Mouse (Mus musculus): Measurements from ENCODE around the gene Uba7. TPM values are rescaled to one million over a fixed set of nuclear protein-coding genes. Genes with fewer than 3 reads are reported as not detected.
"Not testable (repeated sequence)": the region's sequence is repeated elsewhere in the genome, so short reads cannot be mapped to it uniquely, and the experiment has no call there.

Gene Uba7
- polyA plus RNA-seq, 1 experiment from 2014 or later = 8.7 TPM

- H3K4me1 ChIP-seq (replicated peaks; ENCODE audit: control insufficient read depth, insufficient read depth, low read length) = peaks cover 18% of the 10 kb centered on the region
- no peaks in the 10 kb centered on the region for H3K36me3 ChIP-seq (replicated peaks; ENCODE audit: control insufficient read depth, insufficient read depth)
- WGBS = under 1% methylated on average over 49 of the region's 50 CpGs
- H3K27me3 ChIP-seq (ENCODE audit: control insufficient read depth, insufficient read depth, low read length) = no peaks in the 10 kb centered on the region
- peak overlapping the region; percentile 97 for H3K4me3 ChIP-seq (replicated peaks; ENCODE audit: low read length)
- peak overlapping the region; percentile 97 for H3K27ac ChIP-seq
- DNase-seq (ENCODE audit: low spot score) (no peak), ATAC-seq (ENCODE audit: low FRiP score) (peak; percentile 66)
- no peaks in the 10 kb centered on the region for H3K9me3 ChIP-seq (ENCODE audit: control insufficient read depth, low read length)
- H3K4me2 ChIP-seq (replicated peaks) = peak overlapping the region; percentile 62
- H3K9ac ChIP-seq = peak overlapping the region; percentile 95
These were observed 27.6 kb downstream of the Uba7 start for GRCm38 (mm10) chr9:108002778-108003530.

GRCm38 (mm10) chr9:108003531-108003890 is 28.2 kb downstream of the Uba7 start:
- peak; percentile 54 for DNase-seq (ENCODE audit: low spot score)
- Histone ChIP-seq H3K36me3 (replicated peaks; ENCODE audit: control insufficient read depth, insufficient read depth) (no peaks in the 10 kb centered on the region), H3K9me3 (ENCODE audit: control insufficient read depth, low read length) (no peaks in the 10 kb centered on the region), H3K4me1 (replicated peaks; ENCODE audit: control insufficient read depth, insufficient read depth, low read length) (peaks cover 18% of the 10 kb centered on the region), H3K27ac (peak overlapping the region; percentile 97), H3K27me3 (ENCODE audit: control insufficient read depth, insufficient read depth, low read length) (no peaks in the 10 kb centered on the region), H3K9ac (peak overlapping the region; percentile 95), H3K4me3 (replicated peaks; ENCODE audit: low read length) (peak overlapping the region; percentile 97), H3K4me2 (replicated peaks) (peak overlapping the region; percentile 62)
- no peak for ATAC-seq (ENCODE audit: low FRiP score)
- WGBS = 14% methylated on average over 8 of the region's 8 CpGs

- ATAC-seq (ENCODE audit: low FRiP score) = no peak
- 86% methylated on average over 5 of the region's 5 CpGs for WGBS
These were observed 32.7 kb downstream of the Uba7 start for GRCm38 (mm10) chr9:108008041-108008440.

GRCm38 (mm10) chr9:108010385-108010784 is 35.1 kb downstream of the Uba7 start:
- no peak overlapping the region for H3K9ac ChIP-seq
- H3K4me3 ChIP-seq (replicated peaks; ENCODE audit: low read length) = no peak overlapping the region
- peaks cover 5% of the 10 kb centered on the region; the same call in 1 of the 2 replicates for H3K4me1 ChIP-seq (replicated peaks; ENCODE audit: control insufficient read depth, insufficient read depth, low read length)
- no peak overlapping the region for H3K27ac ChIP-seq
- ATAC-seq (ENCODE audit: low FRiP score) (no peak), DNase-seq (ENCODE audit: low spot score) (no peak)
- H3K36me3 ChIP-seq (replicated peaks; ENCODE audit: control insufficient read depth, insufficient read depth) = peaks cover 14% of the 10 kb centered on the region; the same call in 1 of the 2 replicates
- H3K9me3 ChIP-seq (ENCODE audit: control insufficient read depth, low read length) = no peaks in the 10 kb centered on the region
- no peaks in the 10 kb centered on the region for H3K27me3 ChIP-seq (ENCODE audit: control insufficient read depth, insufficient read depth, low read length)
- H3K4me2 ChIP-seq (replicated peaks) = no peak overlapping the region

More at GRCm38 (mm10) chr9:108008041-108008440, 32.7 kb downstream of the Uba7 start:
- Histone ChIP-seq H3K9me3 (ENCODE audit: control insufficient read depth, low read length) (no peaks in the 10 kb centered on the region), H3K4me1 (replicated peaks; ENCODE audit: control insufficient read depth, insufficient read depth, low read length) (peaks cover 18% of the 10 kb centered on the region), H3K4me2 (replicated peaks) (no peak overlapping the region), H3K4me3 (replicated peaks; ENCODE audit: low read length) (no peak overlapping the region), H3K9ac (no peak overlapping the region), H3K36me3 (replicated peaks; ENCODE audit: control insufficient read depth, insufficient read depth) (peaks cover 5% of the 10 kb centered on the region; the same call in 1 of the 2 replicates), H3K27me3 (ENCODE audit: control insufficient read depth, insufficient read depth, low read length) (no peaks in the 10 kb centered on the region), H3K27ac (no peak overlapping the region)
- DNase-seq (ENCODE audit: low spot score) = no peak

GRCm38 (mm10) chr9:108013577-108013976 is 38.3 kb downstream of the Uba7 start:
- ATAC-seq (ENCODE audit: low FRiP score); H3K27ac ChIP-seq: not testable (repeated sequence)
- H3K36me3 ChIP-seq (replicated peaks; ENCODE audit: control insufficient read depth, insufficient read depth) = peaks cover 23% of the 10 kb centered on the region

GRCm38 (mm10) chr9:108017127-108017526 is 41.8 kb downstream of the Uba7 start:
- Histone ChIP-seq H3K27ac (no peak overlapping the region), H3K27me3 (ENCODE audit: control insufficient read depth, insufficient read depth, low read length) (no peaks in the 10 kb centered on the region), H3K36me3 (replicated peaks; ENCODE audit: control insufficient read depth, insufficient read depth) (peaks cover 23% of the 10 kb centered on the region), H3K4me3 (replicated peaks; ENCODE audit: low read length) (no peak overlapping the region), H3K4me2 (replicated peaks) (no peak overlapping the region), H3K9me3 (ENCODE audit: control insufficient read depth, low read length) (no peaks in the 10 kb centered on the region), H3K9ac (no peak overlapping the region), H3K4me1 (replicated peaks; ENCODE audit: control insufficient read depth, insufficient read depth, low read length) (no peaks in the 10 kb centered on the region)
- DNase-seq (ENCODE audit: low spot score) (no peak), ATAC-seq (ENCODE audit: low FRiP score) (no peak)
- 89% methylated on average over 3 of the region's 3 CpGs for WGBS

More at GRCm38 (mm10) chr9:108013577-108013976, 38.3 kb downstream of the Uba7 start:
- H3K9ac ChIP-seq; H3K4me1 ChIP-seq (replicated peaks; ENCODE audit: control insufficient read depth, insufficient read depth, low read length); H3K27me3 ChIP-seq (ENCODE audit: control insufficient read depth, insufficient read depth, low read length); H3K4me3 ChIP-seq (replicated peaks; ENCODE audit: low read length); DNase-seq (ENCODE audit: low spot score); H3K4me2 ChIP-seq (replicated peaks); H3K9me3 ChIP-seq (ENCODE audit: control insufficient read depth, low read length): not testable (repeated sequence)
- WGBS = 100% methylated on average over 2 of the region's 2 CpGs

- H3K4me1 ChIP-seq (replicated peaks; ENCODE audit: control insufficient read depth, insufficient read depth, low read length) = no peaks in the 10 kb centered on the region
- no peak overlapping the region for H3K9ac ChIP-seq
- no peak overlapping the region for H3K4me2 ChIP-seq (replicated peaks)
- H3K27ac ChIP-seq = no peak overlapping the region
- no peak for ATAC-seq (ENCODE audit: low FRiP score)
- no peaks in the 10 kb centered on the region for H3K27me3 ChIP-seq (ENCODE audit: control insufficient read depth, insufficient read depth, low read length)
- DNase-seq (ENCODE audit: low spot score) = no peak
- peaks cover 25% of the 10 kb centered on the region for H3K36me3 ChIP-seq (replicated peaks; ENCODE audit: control insufficient read depth, insufficient read depth)
- H3K9me3 ChIP-seq (ENCODE audit: control insufficient read depth, low read length) = no peaks in the 10 kb centered on the region
- no peak overlapping the region for H3K4me3 ChIP-seq (replicated peaks; ENCODE audit: low read length)
- 100% methylated on average over 1 of the region's 1 CpGs for WGBS
These were observed 45.4 kb downstream of the Uba7 start for GRCm38 (mm10) chr9:108020741-108021140.

GRCm38 (mm10) chr9:108023216-108023615 is 47.9 kb downstream of the Uba7 start:
- Histone ChIP-seq H3K36me3 (replicated peaks; ENCODE audit: control insufficient read depth, insufficient read depth) (peaks cover 39% of the 10 kb centered on the region), H3K4me3 (replicated peaks; ENCODE audit: low read length) (no peak overlapping the region), H3K27ac (no peak overlapping the region), H3K4me2 (replicated peaks) (no peak overlapping the region), H3K9me3 (ENCODE audit: control insufficient read depth, low read length) (no peaks in the 10 kb centered on the region), H3K4me1 (replicated peaks; ENCODE audit: control insufficient read depth, insufficient read depth, low read length) (no peaks in the 10 kb centered on the region), H3K9ac (no peak overlapping the region), H3K27me3 (ENCODE audit: control insufficient read depth, insufficient read depth, low read length) (no peaks in the 10 kb centered on the region)
- ATAC-seq (ENCODE audit: low FRiP score) (no peak), DNase-seq (ENCODE audit: low spot score) (no peak)
- 85% methylated on average over 3 of the region's 3 CpGs for WGBS

GRCm38 (mm10) chr9:108026584-108026983 is 51.3 kb downstream of the Uba7 start:
- no peaks in the 10 kb centered on the region for H3K27me3 ChIP-seq (ENCODE audit: control insufficient read depth, insufficient read depth, low read length)
- H3K27ac ChIP-seq = no peak overlapping the region
- peaks cover 50% of the 10 kb centered on the region for H3K36me3 ChIP-seq (replicated peaks; ENCODE audit: control insufficient read depth, insufficient read depth)
- WGBS = 94% methylated on average over 3 of the region's 3 CpGs
- no peak overlapping the region for H3K4me2 ChIP-seq (replicated peaks)
- no peak for DNase-seq (ENCODE audit: low spot score)
- no peak for ATAC-seq (ENCODE audit: low FRiP score)
- no peak overlapping the region for H3K4me3 ChIP-seq (replicated peaks; ENCODE audit: low read length)
- H3K9ac ChIP-seq = no peak overlapping the region
- H3K4me1 ChIP-seq (replicated peaks; ENCODE audit: control insufficient read depth, insufficient read depth, low read length) = no peaks in the 10 kb centered on the region
- H3K9me3 ChIP-seq (ENCODE audit: control insufficient read depth, low read length) = no peaks in the 10 kb centered on the region
